Mouse (Mus musculus) lung, adult 2 months (tissue): ENCODE data around the gene Npr3. TPM values are rescaled to one million over a fixed set of nuclear protein-coding genes. Genes with fewer than 3 reads are reported as not detected.

Experiments used
- DNase-seq: peaks from one replicate; pipeline ENCODE4 v3.0.0; 2022
- H3K4me1 ChIP-seq: fragments of 200-500 bp; 2 replicates; pipeline ENCODE4 v1.6.1; 2011; ENCODE audit warnings: low read length; ENCODE audit not compliant: control insufficient read depth, insufficient read depth
- H3K4me3 ChIP-seq: fragments of 200-500 bp; replicated peaks from 2 replicates; pipeline ENCODE3; 2011; ENCODE audit warnings: low read depth, mild to moderate bottlenecking, control low read depth, low read length; ENCODE audit errors: extremely low read depth
- CTCF ChIP-seq: fragments of 200-500 bp; IDR thresholded peaks from 2 replicates; pipeline ENCODE4 v1.5.1; 2011; ENCODE audit warnings: mild to moderate bottlenecking, low read length, control low read depth; ENCODE audit not compliant: insufficient read depth
- POLR2A ChIP-seq: fragments of 200-500 bp; IDR thresholded peaks from 2 replicates; pipeline ENCODE4 v1.6.1; 2011; ENCODE audit warnings: low read depth, mild to moderate bottlenecking, control low read depth, low read length, borderline replicate concordance; ENCODE audit errors: extremely low read depth
- WGBS: fragments of 180-500 bp; shearing (Covaris S2); methylation state at CpG from one replicate; pipeline ENCODE4 v1.1.7; 2018; 5-methylcytosine and 5-hydroxymethylcytosine counted together
- polyA plus RNA-seq: library from polyadenylated mRNA; depleted of rRNA; stranded (reverse); fragments of >200 nt; gene quantifications from 2 replicates; pipeline ENCODE4 v1.2.3, GENCODE M21; 2012

The Npr3 gene
- polyA plus RNA-seq, 1 experiment = 9.6 TPM

GRCm38 (mm10) chr15:11909875-11910274, 2.8 kb upstream of the Npr3 start:
- no peak for DNase-seq

GRCm38 (mm10) chr15:11908166-11908565, 1.1 kb upstream of the Npr3 start:
- no peak for DNase-seq
- no peak overlapping the region for H3K4me3 ChIP-seq

More at GRCm38 (mm10) chr15:11909875-11910274, 2.8 kb upstream of the Npr3 start:
- 29% methylated on average over 6 of the region's 6 CpGs for WGBS
- Histone ChIP-seq H3K4me3 (no peak overlapping the region), H3K4me1 (peaks cover 2% of the 10 kb centered on the region; the same call in 1 of the 2 replicates)
- no peak for TF ChIP-seq CTCF
- TF ChIP-seq POLR2A = no peak

GRCm38 (mm10) chr15:11906021-11906570, 991 bp downstream of the Npr3 start:
- DNase-seq = peak; percentile 41

More at GRCm38 (mm10) chr15:11908166-11908565, 1.1 kb upstream of the Npr3 start:
- peaks cover 2% of the 10 kb centered on the region; the same call in 1 of the 2 replicates for H3K4me1 ChIP-seq
- WGBS = 21% methylated on average over 11 of the region's 11 CpGs
- TF ChIP-seq CTCF = no peak
- no peak for TF ChIP-seq POLR2A

GRCm38 (mm10) chr15:11904848-11905672, 2.0 kb downstream of the Npr3 start:
- WGBS = 2% methylated on average over 90 of the region's 90 CpGs
- Histone ChIP-seq H3K4me3 (peak overlapping the region; percentile 70), H3K4me1 (peaks cover 2% of the 10 kb centered on the region; the same call in 1 of the 2 replicates)
- peak; percentile 49 for DNase-seq
- TF ChIP-seq POLR2A = no peak
- no peak for TF ChIP-seq CTCF

More at GRCm38 (mm10) chr15:11906021-11906570, 991 bp downstream of the Npr3 start:
- under 1% methylated on average over 36 of the region's 36 CpGs for WGBS
- Histone ChIP-seq H3K4me3 (peak overlapping the region; percentile 77), H3K4me1 (peaks cover 2% of the 10 kb centered on the region; the same call in 1 of the 2 replicates)
- TF ChIP-seq CTCF (no peak), POLR2A (peak; percentile 20; the same call in 1 of the 2 replicates)

- peak; percentile 44 for DNase-seq
- TF ChIP-seq POLR2A (no peak), CTCF (no peak)
- H3K4me3 ChIP-seq = peak overlapping the region; percentile 70
- H3K4me1 ChIP-seq = peaks cover 2% of the 10 kb centered on the region; the same call in 1 of the 2 replicates
- under 1% methylated on average over 48 of the region's 48 CpGs for WGBS
These were observed 2.8 kb downstream of the Npr3 start for GRCm38 (mm10) chr15:11904043-11904847.

GRCm38 (mm10) chr15:11903196-11904042, 3.7 kb downstream of the Npr3 start:
- peaks cover 2% of the 10 kb centered on the region; the same call in 1 of the 2 replicates for H3K4me1 ChIP-seq
- peak overlapping the region; percentile 70 for H3K4me3 ChIP-seq
- TF ChIP-seq CTCF (no peak), POLR2A (peak; percentile 55; the same call in 1 of the 2 replicates)
- WGBS = 15% methylated on average over 34 of the region's 34 CpGs
- peak; percentile 41 for DNase-seq

- H3K4me1 ChIP-seq = no peaks in the 10 kb centered on the region; the same call in 1 of the 2 replicates
- no peak for DNase-seq
- WGBS = 92% methylated on average over 8 of the region's 8 CpGs
- no peak for TF ChIP-seq POLR2A
- TF ChIP-seq CTCF = no peak
- no peak overlapping the region for H3K4me3 ChIP-seq
These were observed 9.5 kb downstream of the Npr3 start for GRCm38 (mm10) chr15:11897617-11898016.

- WGBS = 82% methylated on average over 5 of the region's 5 CpGs
- no peak for TF ChIP-seq CTCF
- no peak for TF ChIP-seq POLR2A
- Histone ChIP-seq H3K4me1 (no peaks in the 10 kb centered on the region; the same call in 1 of the 2 replicates), H3K4me3 (no peak overlapping the region)
- no peak for DNase-seq
These were observed 9.9 kb downstream of the Npr3 start for GRCm38 (mm10) chr15:11897162-11897561.
